26 mouse cellular contexts compared by ENCODE assay signal in the genomic region with DNA sequence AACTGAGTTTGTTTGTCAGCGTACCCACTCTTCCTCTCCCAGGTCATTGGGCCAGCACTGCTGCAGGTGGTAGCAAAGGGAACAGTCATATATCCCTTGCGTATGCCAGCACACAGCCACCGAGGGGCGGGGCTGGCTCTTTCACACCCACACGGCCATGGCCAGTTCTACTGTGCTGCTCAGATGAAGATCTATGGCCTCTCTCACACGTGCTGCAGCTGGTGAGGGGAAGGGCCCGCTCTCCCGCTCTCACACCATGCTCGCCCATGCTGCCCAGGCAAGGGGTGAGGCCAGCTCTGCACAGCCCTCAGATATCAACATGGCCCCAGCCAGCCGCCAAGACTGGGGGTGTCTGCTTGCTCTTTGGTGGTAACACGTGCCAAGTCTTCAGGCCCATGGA. TPM values are rescaled to one million over a fixed set of nuclear protein-coding genes. Genes with fewer than 3 reads are reported as not detected.
DNase-seq lines count a peak whose midpoint lies in the region; ATAC-seq and TF ChIP-seq lines count a peak whose summit lies in the region.
"Had no signal": no experiment of that assay in that cellular context is flagged by ENCODE, and none has a peak within 500 bp of the region (broad histone marks: within the 10 kb centered on the region; RNA-seq: fewer than 3 reads in every experiment).

No protein-coding gene starts in this region.

- H3K4me2 ChIP-seq in embryonic facial prominence, embryonic 11.5 days (ENCODE audit: low read depth, low read length): no peak overlapping the region
- no peak overlapping the region for H3K4me2 ChIP-seq in hindbrain, embryonic 15.5 days
- H3K4me2 ChIP-seq in hindbrain, embryonic 14.5 days (replicated peaks): no peak overlapping the region
- H3K4me2 ChIP-seq in lung, embryonic 14.5 days: no peak overlapping the region
- H3K4me2 ChIP-seq in lung, postnatal 0 days (replicated peaks; ENCODE audit: low read depth, low read length): no peak overlapping the region
- no peak overlapping the region for H3K4me2 ChIP-seq in stomach, postnatal 0 days (replicated peaks; ENCODE audit: low read depth)
- H3K4me2 ChIP-seq: embryonic facial prominence, embryonic 15.5 days; hindbrain, embryonic 12.5 days; liver, embryonic 15.5 days; neural tube, embryonic 13.5 days had no signal

- DNase-seq in embryonic facial prominence, embryonic 11.5 days (ENCODE audit: low spot score): no peak
- DNase-seq in embryonic facial prominence, embryonic 10.5 days (ENCODE audit: low spot score): no peak
- no peak for DNase-seq in hindbrain, embryonic 14.5 days (ENCODE audit: low spot score)
- DNase-seq in lung, embryonic 14.5 days: no peak
- DNase-seq in lung, postnatal 0 days (ENCODE audit: low spot score): no peak
- DNase-seq in stomach, postnatal 0 days (ENCODE audit: low spot score): no peak
- DNase-seq: adrenal gland, adult 8-10 months; cerebellum, adult 2 months; cerebellum, postnatal 25 days; heart, postnatal 10 days; kidney, adult 8-10 months; layer of hippocampus, adult 9-11 months; liver; retina, postnatal 1 day; right cerebral cortex, postnatal 25 days; spleen, adult 18-20 months; thymus, postnatal 25 days had no signal

- H3K27me3 ChIP-seq in embryonic facial prominence, embryonic 11.5 days (ENCODE audit: control insufficient read depth, insufficient read depth, low read length): no peaks in the 10 kb centered on the region
- no peaks in the 10 kb centered on the region for H3K27me3 ChIP-seq in embryonic facial prominence, embryonic 10.5 days (replicated peaks; ENCODE audit: low read depth, poor library complexity, severe bottlenecking)
- no peaks in the 10 kb centered on the region for H3K27me3 ChIP-seq in hindbrain, embryonic 15.5 days
- no peaks in the 10 kb centered on the region for H3K27me3 ChIP-seq in hindbrain, embryonic 14.5 days (ENCODE audit: control insufficient read depth, insufficient read depth, low read length)
- H3K27me3 ChIP-seq in lung, embryonic 14.5 days (ENCODE audit: insufficient read depth, low read length): no peaks in the 10 kb centered on the region
- H3K27me3 ChIP-seq in lung, postnatal 0 days (replicated peaks; ENCODE audit: insufficient read depth, low read length): no peaks in the 10 kb centered on the region
- H3K27me3 ChIP-seq in stomach, postnatal 0 days (ENCODE audit: control insufficient read depth, insufficient read depth, low read length): no peaks in the 10 kb centered on the region
- H3K27me3 ChIP-seq: embryonic facial prominence, embryonic 15.5 days; hindbrain, embryonic 12.5 days; liver, embryonic 15.5 days; neural tube, embryonic 13.5 days had no signal

- H3K36me3 ChIP-seq in embryonic facial prominence, embryonic 11.5 days (replicated peaks; ENCODE audit: control insufficient read depth, insufficient read depth, low read depth, low read length): no peaks in the 10 kb centered on the region
- H3K36me3 ChIP-seq in embryonic facial prominence, embryonic 10.5 days (replicated peaks): no peaks in the 10 kb centered on the region
- no peaks in the 10 kb centered on the region for H3K36me3 ChIP-seq in hindbrain, embryonic 15.5 days
- H3K36me3 ChIP-seq in hindbrain, embryonic 14.5 days (replicated peaks; ENCODE audit: control insufficient read depth, insufficient read depth): no peaks in the 10 kb centered on the region
- H3K36me3 ChIP-seq in lung, embryonic 14.5 days (ENCODE audit: insufficient read depth): no peaks in the 10 kb centered on the region
- no peaks in the 10 kb centered on the region for H3K36me3 ChIP-seq in lung, postnatal 0 days (ENCODE audit: insufficient read depth, low read length)
- H3K36me3 ChIP-seq in stomach, postnatal 0 days (ENCODE audit: control insufficient read depth, insufficient read depth, low read length): no peaks in the 10 kb centered on the region
- H3K36me3 ChIP-seq: embryonic facial prominence, embryonic 15.5 days; heart, embryonic 10.5 days; hindbrain, embryonic 12.5 days; liver, embryonic 15.5 days; neural tube, embryonic 13.5 days had no signal

- ATAC-seq in embryonic facial prominence, embryonic 11.5 days (replicated peaks; ENCODE audit: insufficient number of reproducible peaks, low FRiP score, low TSS enrichment, low read depth): peak; percentile 52; the same call in 1 of the 2 replicates
- peak; percentile 27; the same call in 1 of the 2 replicates for ATAC-seq in hindbrain, embryonic 15.5 days (ENCODE audit: low FRiP score, low read depth)
- no peak for ATAC-seq in hindbrain, embryonic 14.5 days (ENCODE audit: low FRiP score)
- ATAC-seq in lung, embryonic 14.5 days (ENCODE audit: insufficient read depth): peak; percentile 49
- no peak for ATAC-seq in lung, postnatal 0 days
- ATAC-seq in stomach, postnatal 0 days (ENCODE audit: low FRiP score, low TSS enrichment): peak; percentile 45
- ATAC-seq: activated CD4-positive, CD25-positive, alpha-beta regulatory T cell, adult 4 months had no signal

- no peaks in the 10 kb centered on the region for H3K9me3 ChIP-seq in embryonic facial prominence, embryonic 11.5 days (replicated peaks; ENCODE audit: control insufficient read depth, low read length)
- H3K9me3 ChIP-seq in embryonic facial prominence, embryonic 10.5 days: no peaks in the 10 kb centered on the region
- no peaks in the 10 kb centered on the region for H3K9me3 ChIP-seq in hindbrain, embryonic 15.5 days
- no peaks in the 10 kb centered on the region for H3K9me3 ChIP-seq in hindbrain, embryonic 14.5 days (ENCODE audit: control insufficient read depth, low read length)
- H3K9me3 ChIP-seq in lung, embryonic 14.5 days (ENCODE audit: low read depth, low read length): no peaks in the 10 kb centered on the region
- no peaks in the 10 kb centered on the region for H3K9me3 ChIP-seq in lung, postnatal 0 days (ENCODE audit: low read length)
- H3K9me3 ChIP-seq in stomach, postnatal 0 days (ENCODE audit: control insufficient read depth, low read length): no peaks in the 10 kb centered on the region
- H3K9me3 ChIP-seq: embryonic facial prominence, embryonic 15.5 days; heart, embryonic 10.5 days; hindbrain, embryonic 12.5 days; liver, embryonic 15.5 days; neural tube, embryonic 13.5 days had no signal

- TF ChIP-seq CTCF in lung, embryonic 14.5 days (IDR thresholded peaks at IDR 0.05; ENCODE audit: low read depth): no peak
- no peak for TF ChIP-seq CTCF in lung, postnatal 0 days (IDR thresholded peaks at IDR 0.05)
- TF ChIP-seq CTCF in stomach, postnatal 0 days (IDR thresholded peaks at IDR 0.05; ENCODE audit: low read depth): no peak

- 84% methylated on average over 11 of the region's 11 CpGs for WGBS in embryonic facial prominence, embryonic 11.5 days
- WGBS in embryonic facial prominence, embryonic 10.5 days: 87% methylated on average over 11 of the region's 11 CpGs
- WGBS in hindbrain, embryonic 15.5 days: 88% methylated on average over 11 of the region's 11 CpGs
- 87% methylated on average over 11 of the region's 11 CpGs for WGBS in hindbrain, embryonic 14.5 days
- 77% methylated on average over 11 of the region's 11 CpGs for whole genome bisulfite sequencing in lung, embryonic 14.5 days
- 78% methylated on average over 11 of the region's 11 CpGs for WGBS in lung, postnatal 0 days
- WGBS in stomach, postnatal 0 days: 80% methylated on average over 11 of the region's 11 CpGs

- no peak for TF ChIP-seq EP300 in lung, postnatal 0 days (IDR thresholded peaks at IDR 0.05)
- no peak for TF ChIP-seq EP300 in stomach, postnatal 0 days (optimal IDR thresholded peaks at IDR 0.05)

- no peaks in the 10 kb centered on the region for H3K4me1 ChIP-seq in embryonic facial prominence, embryonic 11.5 days (ENCODE audit: control insufficient read depth, insufficient read depth, low read length)
- no peaks in the 10 kb centered on the region for H3K4me1 ChIP-seq in embryonic facial prominence, embryonic 10.5 days
- H3K4me1 ChIP-seq in hindbrain, embryonic 15.5 days (replicated peaks): no peaks in the 10 kb centered on the region
- no peaks in the 10 kb centered on the region for H3K4me1 ChIP-seq in hindbrain, embryonic 14.5 days (replicated peaks; ENCODE audit: control insufficient read depth, insufficient read depth, low read length)
- no peaks in the 10 kb centered on the region for H3K4me1 ChIP-seq in lung, embryonic 14.5 days (ENCODE audit: insufficient read depth)
- H3K4me1 ChIP-seq in lung, postnatal 0 days (ENCODE audit: insufficient read depth, low read depth, low read length): no peaks in the 10 kb centered on the region
- H3K4me1 ChIP-seq in stomach, postnatal 0 days (replicated peaks; ENCODE audit: control insufficient read depth, insufficient read depth): no peaks in the 10 kb centered on the region
- H3K4me1 ChIP-seq: embryonic facial prominence, embryonic 15.5 days; heart, embryonic 10.5 days; hindbrain, embryonic 12.5 days; liver, embryonic 15.5 days; neural tube, embryonic 13.5 days had no signal

- no peak overlapping the region for H3K27ac ChIP-seq in embryonic facial prominence, embryonic 11.5 days (replicated peaks; ENCODE audit: low read depth, low read length)
- no peak overlapping the region for H3K27ac ChIP-seq in embryonic facial prominence, embryonic 10.5 days (replicated peaks)
- no peak overlapping the region for H3K27ac ChIP-seq in hindbrain, embryonic 15.5 days (replicated peaks)
- no peak overlapping the region for H3K27ac ChIP-seq in hindbrain, embryonic 14.5 days
- no peak overlapping the region for H3K27ac ChIP-seq in lung, embryonic 14.5 days (ENCODE audit: low read depth)
- H3K27ac ChIP-seq in lung, postnatal 0 days (ENCODE audit: low read length): no peak overlapping the region
- no peak overlapping the region for H3K27ac ChIP-seq in stomach, postnatal 0 days (replicated peaks)
- H3K27ac ChIP-seq: embryonic facial prominence, embryonic 15.5 days; heart, embryonic 10.5 days; hindbrain, embryonic 12.5 days; liver, embryonic 15.5 days; macrophage; neural tube, embryonic 13.5 days had no signal

- no peak overlapping the region for H3K4me3 ChIP-seq in embryonic facial prominence, embryonic 11.5 days (ENCODE audit: low read depth, low read length)
- no peak overlapping the region for H3K4me3 ChIP-seq in embryonic facial prominence, embryonic 10.5 days
- no peak overlapping the region for H3K4me3 ChIP-seq in hindbrain, embryonic 15.5 days
- no peak overlapping the region for H3K4me3 ChIP-seq in hindbrain, embryonic 14.5 days (replicated peaks; ENCODE audit: low read length)
- no peak overlapping the region for H3K4me3 ChIP-seq in lung, embryonic 14.5 days (ENCODE audit: low read depth, low read length)
- no peak overlapping the region for H3K4me3 ChIP-seq in lung, postnatal 0 days (ENCODE audit: low read depth, low read length)
- H3K4me3 ChIP-seq in stomach, postnatal 0 days (ENCODE audit: low read depth, low read length): no peak overlapping the region
- H3K4me3 ChIP-seq: embryonic facial prominence, embryonic 15.5 days; heart, embryonic 10.5 days; hindbrain, embryonic 12.5 days; liver, embryonic 15.5 days; myocyte; neural tube, embryonic 13.5 days had no signal

- H3K9ac ChIP-seq in embryonic facial prominence, embryonic 11.5 days (replicated peaks; ENCODE audit: low read length): no peak overlapping the region
- no peak overlapping the region for H3K9ac ChIP-seq in hindbrain, embryonic 15.5 days
- H3K9ac ChIP-seq in hindbrain, embryonic 14.5 days: no peak overlapping the region
- no peak overlapping the region for H3K9ac ChIP-seq in lung, embryonic 14.5 days
- H3K9ac ChIP-seq in lung, postnatal 0 days (replicated peaks; ENCODE audit: low read depth): no peak overlapping the region
- no peak overlapping the region for H3K9ac ChIP-seq in stomach, postnatal 0 days (ENCODE audit: low read length)
- H3K9ac ChIP-seq: embryonic facial prominence, embryonic 15.5 days; hindbrain, embryonic 12.5 days; liver, embryonic 15.5 days; neural tube, embryonic 13.5 days had no signal

RNA-seq across cellular contexts. Expression of gene Mrpl39, which starts 39.4 kb away (rescaled TPM):
- 53.5 and 56.7 TPM in 2 replicates for polyA plus RNA-seq in embryonic facial prominence, embryonic 11.5 days (2014; fragmentation: Nextera tagmentation; extraction: Ambion mirVana)
- 55.0 and 57.9 TPM in 2 replicates for polyA plus RNA-seq in embryonic facial prominence, embryonic 10.5 days (2016; fragmentation: Nextera tagmentation; extraction: Ambion mirVana)
- 35.6 and 37.9 TPM in 2 replicates for polyA plus RNA-seq in hindbrain, embryonic 15.5 days (2015; fragmentation: Nextera tagmentation; extraction: Ambion mirVana)
- 38.0 and 38.1 TPM in 2 replicates for polyA plus RNA-seq in hindbrain, embryonic 14.5 days (2014; fragmentation: Nextera tagmentation; extraction: Ambion mirVana)
- polyA plus RNA-seq in lung, embryonic 14.5 days (2014; fragmentation: Nextera tagmentation; extraction: Ambion mirVana): 47.7 and 49.8 TPM in 2 replicates
- 27.0 and 29.4 TPM in 2 replicates for polyA plus RNA-seq in lung, postnatal 0 days (2015; fragmentation: Nextera tagmentation; extraction: Ambion mirVana)
- polyA plus RNA-seq in stomach, postnatal 0 days (2015; fragmentation: Nextera tagmentation; extraction: Ambion mirVana): 30.2 and 31.2 TPM in 2 replicates

Comparison
In these comparisons a context has a peak if more than half of its experiments do, and no peak if none do; other contexts are left out.
1. ATAC-seq: peak in embryonic facial prominence, embryonic 11.5 days (single experiment), hindbrain, embryonic 15.5 days (single experiment), lung, embryonic 14.5 days (single experiment) and stomach, postnatal 0 days (single experiment); none in hindbrain, embryonic 14.5 days (single experiment) and lung, postnatal 0 days (single experiment).